Mouse (Mus musculus) cerebellum, adult 11 months (tissue): ENCODE results near the gene Tfe3.
"Not testable (repeated sequence)": the region's sequence is repeated elsewhere in the genome, so short reads cannot be mapped to it uniquely, and the experiment has no call there.

Experiments used
- DNase-seq: peaks from one replicate; pipeline ENCODE4 v3.0.0; 2022

Gene Tfe3

GRCm38 (mm10) chrX:7753627-7754026, 8.7 kb upstream of the Tfe3 start:
- not testable (repeated sequence) for DNase-seq

DNA sequence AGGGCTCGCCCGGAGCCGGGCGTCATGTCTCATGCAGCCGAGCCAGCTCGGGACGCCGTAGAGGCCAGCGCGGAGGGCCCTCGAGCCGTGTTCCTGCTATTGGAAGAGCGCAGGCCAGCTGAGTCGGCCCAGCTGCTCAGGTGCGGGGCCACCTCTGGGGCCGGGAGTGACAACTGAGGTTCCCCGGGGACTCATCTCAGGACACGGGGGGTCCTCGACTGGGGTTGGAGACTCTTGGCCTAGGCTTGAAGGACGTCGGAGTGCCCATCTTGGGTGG, 499 bp downstream of the Tfe3 start:
- no peak for DNase-seq

- no peak for DNase-seq
Observed at GRCm38 (mm10) chrX:7763631-7764393, 1.5 kb downstream of the Tfe3 start.

DNA sequence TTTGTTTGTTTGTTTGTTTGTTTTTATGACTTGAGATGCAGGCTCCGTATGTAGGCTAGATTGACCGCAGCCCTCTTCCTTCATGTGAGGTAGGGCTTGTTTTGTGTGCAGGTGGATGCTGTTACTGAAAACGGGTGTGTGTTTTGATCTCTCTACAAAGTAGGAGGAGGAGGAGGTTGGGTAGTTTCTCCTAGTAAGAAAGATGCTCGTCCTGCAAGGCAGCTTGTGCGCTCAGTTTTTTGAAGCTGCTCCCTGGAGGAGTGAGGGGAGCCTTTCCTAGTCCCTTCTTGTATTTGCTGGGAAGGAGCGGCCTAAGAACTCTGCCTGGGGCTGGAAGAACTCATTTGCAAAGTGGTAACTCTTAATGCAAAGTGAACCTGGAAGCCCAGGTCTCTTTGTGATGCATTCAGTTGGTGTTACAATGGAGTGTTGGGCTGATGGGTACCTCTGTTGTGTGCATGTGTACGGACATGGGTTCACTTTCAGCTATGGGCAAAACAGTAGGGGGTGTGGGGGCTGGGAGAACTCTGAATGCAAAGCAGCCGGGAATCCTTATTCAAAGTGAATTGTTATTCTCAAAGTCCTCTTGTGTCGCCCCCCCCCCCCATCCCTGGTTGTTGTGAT, 2.4 kb downstream of the Tfe3 start:
- no peak for DNase-seq

GRCm38 (mm10) chrX:7765281-7765670, 2.9 kb downstream of the Tfe3 start:
- DNase-seq = no peak

GRCm38 (mm10) chrX:7765764-7766163, 3.4 kb downstream of the Tfe3 start:
- no peak for DNase-seq

DNA sequence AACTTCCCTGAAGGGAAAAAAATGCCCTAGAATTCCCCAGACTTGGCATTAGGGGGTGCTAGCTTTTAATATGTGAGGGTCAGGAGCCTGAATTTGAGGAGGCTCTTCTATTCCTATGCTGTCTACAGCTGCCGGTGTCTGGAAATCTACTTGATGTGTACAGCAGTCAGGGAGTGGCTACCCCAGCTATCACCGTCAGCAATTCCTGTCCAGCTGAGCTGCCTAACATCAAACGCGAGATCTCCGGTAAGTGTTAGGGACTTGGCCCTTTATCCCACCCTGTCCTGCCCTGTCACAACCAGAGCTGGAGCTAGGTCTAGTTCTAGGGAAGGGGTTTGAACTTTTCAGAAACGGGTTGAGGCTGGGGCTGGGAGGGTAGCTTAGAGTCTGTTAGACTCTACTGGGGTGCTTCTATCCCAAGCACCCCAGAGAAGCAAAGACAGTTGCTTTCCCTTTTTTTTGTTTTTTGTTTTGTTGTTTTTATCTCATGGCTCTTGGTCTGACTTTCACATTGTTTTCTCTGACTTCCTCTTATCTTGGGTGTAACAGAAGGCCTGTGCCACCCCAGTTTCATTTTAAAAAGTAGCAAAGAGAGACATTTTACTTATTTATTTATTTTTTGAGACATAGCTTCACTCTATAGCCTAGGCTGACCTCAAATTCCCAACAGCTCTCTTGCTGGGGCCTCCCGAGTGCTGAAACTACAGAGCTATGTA, 7.1 kb downstream of the Tfe3 start:
- DNase-seq = no peak

GRCm38 (mm10) chrX:7772766-7773165, 10.4 kb downstream of the Tfe3 start:
- no peak for DNase-seq

- DNase-seq = no peak
Observed at GRCm38 (mm10) chrX:7775501-7776205, 13.3 kb downstream of the Tfe3 start.

GRCm38 (mm10) chrX:7776329-7777082, 14.1 kb downstream of the Tfe3 start:
- DNase-seq = peak; percentile 53

GRCm38 (mm10) chrX:7778450-7779244, 16.3 kb downstream of the Tfe3 start:
- DNase-seq = no peak

- DNase-seq = no peak
Observed at GRCm38 (mm10) chrX:7779294-7779693, 16.9 kb downstream of the Tfe3 start.

DNA sequence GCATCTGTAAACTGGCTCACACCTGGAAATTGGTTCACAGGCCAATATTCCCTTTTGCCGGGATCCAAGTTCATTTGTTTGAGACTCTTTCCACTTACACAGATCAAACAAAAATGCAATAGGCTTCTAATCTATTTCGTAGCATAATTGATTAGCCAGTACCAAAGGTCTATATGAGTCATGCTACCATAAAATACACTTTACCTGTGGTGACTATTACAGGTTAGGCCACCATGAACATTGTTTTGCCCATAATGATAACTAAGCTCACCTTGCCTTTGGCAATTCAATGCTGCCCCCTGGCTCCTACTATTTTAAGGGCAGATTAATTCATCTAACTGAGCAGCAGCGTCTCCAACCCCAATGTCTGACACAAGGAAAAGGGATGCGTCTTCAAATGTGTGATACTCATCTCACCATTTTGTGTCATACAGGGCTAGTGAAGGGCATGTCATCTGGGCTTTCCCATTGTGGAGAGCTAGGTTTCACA, 20.3 kb downstream of the Tfe3 start:
- no peak for DNase-seq

- DNase-seq = peak; percentile 66
Observed at GRCm38 (mm10) chrX:7789542-7790136, 27.3 kb downstream of the Tfe3 start, which contains the start of gene Gripap1. Gene Gripap1 (plus strand): TSS chrX:7789765.

DNA sequence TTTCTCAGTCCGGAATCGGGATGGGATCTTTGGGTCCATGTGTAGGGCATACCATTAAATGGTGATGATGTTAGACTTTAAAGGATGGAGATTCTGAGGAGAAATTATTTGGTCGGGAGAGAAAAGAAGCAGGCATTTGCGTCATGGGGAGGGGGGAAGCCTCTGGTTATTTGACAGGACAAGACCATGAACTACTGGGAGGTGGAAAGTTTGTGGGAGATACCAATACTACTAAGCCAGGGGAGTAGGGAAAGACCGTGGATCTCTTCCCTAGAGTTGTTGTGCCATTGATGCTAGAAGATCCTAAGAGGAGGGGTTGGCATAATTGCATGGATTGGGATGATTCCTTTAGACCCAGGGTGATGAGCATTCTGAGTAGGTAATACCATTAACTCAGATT, 27.9 kb downstream of the Tfe3 start:
- DNase-seq = no peak

GRCm38 (mm10) chrX:7793361-7793760, 31.0 kb downstream of the Tfe3 start:
- no peak for DNase-seq

- no peak for DNase-seq
Observed at GRCm38 (mm10) chrX:7795016-7795415, 32.7 kb downstream of the Tfe3 start.

GRCm38 (mm10) chrX:7797327-7797726, 35.0 kb downstream of the Tfe3 start:
- no peak for DNase-seq

DNA sequence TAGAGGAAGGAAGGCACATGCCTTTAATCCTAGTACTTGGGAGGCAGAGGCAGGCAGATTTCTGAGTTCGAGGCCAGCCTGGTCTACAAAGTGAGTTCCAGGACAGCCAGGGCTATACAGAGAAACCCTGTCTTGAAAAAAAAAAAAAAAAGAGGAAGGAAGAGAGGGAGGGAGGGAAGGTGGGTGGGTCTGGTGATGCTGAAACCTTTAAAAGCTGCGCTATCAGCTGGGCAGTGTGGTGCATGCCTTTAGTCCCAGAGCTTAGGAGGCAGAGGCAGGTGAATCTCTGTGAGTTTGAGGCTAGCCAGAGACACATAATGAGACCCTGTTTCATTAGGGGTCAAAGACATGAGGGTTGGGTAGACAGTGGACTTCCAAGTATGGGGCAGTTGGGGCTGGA, 39.8 kb downstream of the Tfe3 start:
- not testable (repeated sequence) for DNase-seq

- DNase-seq = not testable (repeated sequence)
Observed at GRCm38 (mm10) chrX:7815016-7815415, 52.7 kb downstream of the Tfe3 start.
